In genomic region chr15:40020097-40020496, GRCm38 (mm10) we compare ENCODE assay signal across 26 mouse cellular contexts.
DNase-seq lines count a peak whose midpoint lies in the region; ATAC-seq lines count a peak whose summit lies in the region.
"Had no signal": no experiment of that assay in that cellular context is flagged by ENCODE, and none has a peak within 500 bp of the region (broad histone marks: within the 10 kb centered on the region; RNA-seq: fewer than 3 reads in every experiment).

No protein-coding gene starts in this region.

- H3K27me3 ChIP-seq in embryonic facial prominence, embryonic 14.5 days (replicated peaks; ENCODE audit: control insufficient read depth, insufficient read depth, low read length) = no peaks in the 10 kb centered on the region; the same call in 1 of the 2 replicates
- no peaks in the 10 kb centered on the region for H3K27me3 ChIP-seq in embryonic facial prominence, embryonic 10.5 days (replicated peaks; ENCODE audit: low read depth, poor library complexity, severe bottlenecking)
- H3K27me3 ChIP-seq: heart, embryonic 15.5 days; hindbrain, embryonic 13.5 days; Patski had no signal

- H3K9me3 ChIP-seq in embryonic facial prominence, embryonic 14.5 days (ENCODE audit: control insufficient read depth, low read length) = no peaks in the 10 kb centered on the region
- H3K9me3 ChIP-seq in embryonic facial prominence, embryonic 10.5 days = no peaks in the 10 kb centered on the region
- H3K9me3 ChIP-seq: embryonic facial prominence, embryonic 13.5 days; heart, embryonic 15.5 days; hindbrain, embryonic 13.5 days had no signal

- peak; percentile 45 for DNase-seq in embryonic facial prominence, embryonic 14.5 days (ENCODE audit: low spot score)
- DNase-seq in embryonic facial prominence, embryonic 10.5 days (ENCODE audit: low spot score) = no peak
- peak; percentile 7 for DNase-seq in adipocyte (ENCODE audit: low spot score)
- DNase-seq in fibroblast of lung, adult 2 months (ENCODE audit: low read depth) = peak; percentile 32
- DNase-seq in layer of hippocampus, postnatal 14 days (ENCODE audit: low spot score in 2 of 2) = no peak
- DNase-seq in spleen, adult 18-20 months = no peak
- no peak for DNase-seq in heart, adult 9 months (ENCODE audit: low spot score in 2 of 2)
- DNase-seq: adrenal gland, adult 8-10 months; adrenal gland, postnatal 36 days; cerebellum, adult 11-12 months; cerebellum, adult 9-10 months; cerebellum, postnatal 25 days; forebrain, postnatal 0 days; gastrocnemius, adult 2 months; gastrocnemius, postnatal 25 days; heart, adult 18-20 months; heart, postnatal 14 days; kidney, adult 11 months had no signal

- no peak overlapping the region for H3K4me2 ChIP-seq in embryonic facial prominence, embryonic 14.5 days (ENCODE audit: low read depth, low read length)
- H3K4me2 ChIP-seq: embryonic facial prominence, embryonic 13.5 days; heart, embryonic 11.5 days; heart, embryonic 15.5 days; hindbrain, embryonic 13.5 days had no signal

- H3K36me3 ChIP-seq in embryonic facial prominence, embryonic 14.5 days (ENCODE audit: control insufficient read depth, insufficient read depth, low read length) = no peaks in the 10 kb centered on the region
- H3K36me3 ChIP-seq in embryonic facial prominence, embryonic 10.5 days (replicated peaks) = no peaks in the 10 kb centered on the region
- H3K36me3 ChIP-seq: embryonic facial prominence, embryonic 13.5 days; heart, embryonic 15.5 days; hindbrain, embryonic 13.5 days had no signal

- no peak for ATAC-seq in embryonic facial prominence, embryonic 14.5 days (ENCODE audit: low read depth)
- ATAC-seq: activated CD4-positive, CD25-positive, alpha-beta regulatory T cell, adult 4 months; forebrain, postnatal 0 days; hindbrain, postnatal 0 days; Patski had no signal

- H3K4me3 ChIP-seq in embryonic facial prominence, embryonic 14.5 days (ENCODE audit: low read depth, low read length) = no peak overlapping the region
- no peak overlapping the region for H3K4me3 ChIP-seq in embryonic facial prominence, embryonic 10.5 days
- H3K4me3 ChIP-seq: embryonic facial prominence, embryonic 13.5 days; erythroblast, embryonic 14.5 days; gastrocnemius, adult 2 months; heart, embryonic 15.5 days; hindbrain, embryonic 13.5 days had no signal

- no peak overlapping the region for H3K27ac ChIP-seq in embryonic facial prominence, embryonic 14.5 days (replicated peaks; ENCODE audit: low read depth, low read length)
- H3K27ac ChIP-seq in embryonic facial prominence, embryonic 10.5 days (replicated peaks) = no peak overlapping the region
- H3K27ac ChIP-seq: embryonic facial prominence, embryonic 13.5 days; gastrocnemius, adult 2 months; heart, embryonic 15.5 days; hindbrain, embryonic 13.5 days; hindbrain, postnatal 0 days had no signal

- no peak overlapping the region for H3K9ac ChIP-seq in embryonic facial prominence, embryonic 14.5 days (ENCODE audit: low read depth, low read length)
- H3K9ac ChIP-seq: embryonic facial prominence, embryonic 13.5 days; forebrain, postnatal 0 days; heart, embryonic 15.5 days; hindbrain, embryonic 13.5 days had no signal

- H3K4me1 ChIP-seq in embryonic facial prominence, embryonic 14.5 days (ENCODE audit: control insufficient read depth, insufficient read depth, low read length) = peaks cover 6% of the 10 kb centered on the region; the same call in 1 of the 2 replicates
- H3K4me1 ChIP-seq in embryonic facial prominence, embryonic 10.5 days = peaks cover 10% of the 10 kb centered on the region; the same call in 1 of the 2 replicates

Comparison
In these comparisons a context has a peak if more than half of its experiments do, and no peak if none do; other contexts are left out.
1. DNase-seq: peak in embryonic facial prominence, embryonic 14.5 days (single experiment), adipocyte (single experiment) and fibroblast of lung, adult 2 months (single experiment); none in embryonic facial prominence, embryonic 10.5 days (single experiment), layer of hippocampus, postnatal 14 days (0 of 2), spleen, adult 18-20 months (0 of 2) and heart, adult 9 months (0 of 2).